Mouse (Mus musculus) macrophage (primary cell): ENCODE results near the gene Ypel3. TPM values are rescaled to one million over a fixed set of nuclear protein-coding genes. Genes with fewer than 3 reads are reported as not detected.
A peak's percentile ranks its signal among the peaks of the same experiment; 100 is the strongest.

ENCODE experiments used
- H3K27ac ChIP-seq: fragments of 350-480 bp; formaldehyde crosslinking; 2 replicates; pipeline ENCODE4 v1.9.0; 2021
- H3K36me3 ChIP-seq: fragments of 350-480 bp; formaldehyde crosslinking; 2 replicates; pipeline ENCODE4 v1.9.0; 2021; ENCODE audit errors: inconsistent target
- H3K4me3 ChIP-seq: fragments of 350-480 bp; formaldehyde crosslinking; 2 replicates; pipeline ENCODE4 v1.9.0; 2021; ENCODE audit errors: inconsistent target
- H3K79me2 ChIP-seq: fragments of 350-480 bp; formaldehyde crosslinking; 2 replicates; pipeline ENCODE4 v1.9.0; 2021; ENCODE audit errors: inconsistent target
- whole genome bisulfite sequencing: methylation state at CpG from one replicate; pipeline ENCODE4 v1.1.7; 2026; ENCODE audit warnings: inconsistent platforms; ENCODE audit not compliant: missing documents; 5-methylcytosine and 5-hydroxymethylcytosine counted together
- polyA plus RNA-seq: library from polyadenylated mRNA; stranded (reverse); fragments of 250-400 nt; gene quantifications from 3 replicates; pipeline ENCODE4 v1.2.4, GENCODE M21; 2018; ENCODE audit warnings: inconsistent platforms

Ypel3 gene
- polyA plus RNA-seq, 1 experiment from 2014 or later: 90.3 TPM

- WGBS: 87% methylated on average over 6 of the region's 6 CpGs
- Histone ChIP-seq H3K27ac (peak overlapping the region; percentile 31), H3K36me3 (no peaks in the 10 kb centered on the region), H3K79me2 (peaks cover 7% of the 10 kb centered on the region), H3K4me3 (no peak overlapping the region)
These were observed 26.4 kb downstream of the Ypel3 start for GRCm38 (mm10) chr7:126803181-126803580.

DNA sequence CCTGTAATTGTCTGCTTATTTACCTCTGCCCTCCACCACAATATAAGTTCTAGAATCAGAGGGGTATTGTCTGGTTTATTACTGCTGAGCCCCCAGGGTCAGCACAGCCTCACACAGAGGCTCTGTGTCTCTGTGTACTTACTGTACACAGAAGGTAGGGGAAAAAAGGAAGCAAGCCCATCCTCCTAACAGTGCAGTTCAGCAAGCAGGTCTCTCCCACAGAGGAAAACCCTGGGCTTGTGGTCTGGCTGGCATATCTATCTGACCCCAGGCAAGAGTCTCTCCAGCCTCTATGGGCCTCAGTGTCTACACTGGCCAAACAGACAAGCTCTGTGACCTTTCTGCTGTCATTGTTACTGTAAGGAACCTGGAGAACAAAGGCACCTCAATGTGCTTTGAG is 27.0 kb downstream of the Ypel3 start:
- Histone ChIP-seq H3K36me3 (no peaks in the 10 kb centered on the region), H3K27ac (0 out of 2 replicates have a peak overlapping the region, but pooled peaks have one; percentile 31), H3K79me2 (peaks cover under 1% of the 10 kb centered on the region; the same call in 1 of the 2 replicates), H3K4me3 (no peak overlapping the region)

DNA sequence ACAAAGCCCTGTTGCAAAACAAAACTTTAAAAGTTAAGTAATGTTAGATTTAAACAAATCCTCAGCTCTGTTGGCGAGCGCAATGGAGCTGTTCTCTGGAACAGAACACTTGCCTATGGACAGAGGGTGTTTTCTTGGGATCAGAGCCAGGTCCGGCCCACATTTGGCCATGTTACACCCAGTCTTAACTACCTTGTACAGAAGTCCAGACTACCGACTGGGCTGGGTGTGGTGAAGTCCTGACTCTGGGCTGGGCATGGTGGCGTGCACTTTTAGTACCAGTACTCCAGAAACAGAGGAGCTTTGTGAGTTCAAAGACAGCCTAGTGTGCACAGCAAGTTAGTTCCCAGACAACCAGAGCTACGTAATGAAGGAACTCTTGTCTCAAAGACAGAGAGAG is 30.2 kb downstream of the Ypel3 start:
- H3K27ac ChIP-seq: no peak overlapping the region
- no peaks in the 10 kb centered on the region for H3K79me2 ChIP-seq
- 97% methylated on average over 6 of the region's 6 CpGs for WGBS
- no peak overlapping the region for H3K4me3 ChIP-seq
- no peaks in the 10 kb centered on the region for H3K36me3 ChIP-seq

DNA sequence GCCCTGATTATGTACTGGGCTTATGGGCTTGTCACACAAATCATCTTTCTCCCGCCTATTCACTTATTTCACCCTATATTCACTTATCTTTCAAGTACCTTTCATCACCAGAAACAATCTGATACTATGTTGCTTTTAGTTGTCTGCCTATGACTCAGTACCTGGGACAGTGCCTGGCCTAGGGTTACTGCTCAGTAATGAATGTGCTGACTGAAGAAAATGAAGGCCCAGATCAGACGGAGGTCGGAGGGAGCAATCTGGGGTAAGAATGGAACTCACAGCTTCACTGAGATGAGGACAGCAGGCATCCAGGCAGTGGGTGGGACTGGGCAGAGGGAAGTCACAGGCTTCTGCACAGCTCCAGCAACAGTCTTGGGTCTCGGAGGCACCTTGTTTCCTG is 30.6 kb downstream of the Ypel3 start:
- 77% methylated on average over 3 of the region's 4 CpGs for WGBS
- H3K36me3 ChIP-seq: no peaks in the 10 kb centered on the region
- H3K27ac ChIP-seq: no peak overlapping the region
- no peak overlapping the region for H3K4me3 ChIP-seq
- no peaks in the 10 kb centered on the region for H3K79me2 ChIP-seq

DNA sequence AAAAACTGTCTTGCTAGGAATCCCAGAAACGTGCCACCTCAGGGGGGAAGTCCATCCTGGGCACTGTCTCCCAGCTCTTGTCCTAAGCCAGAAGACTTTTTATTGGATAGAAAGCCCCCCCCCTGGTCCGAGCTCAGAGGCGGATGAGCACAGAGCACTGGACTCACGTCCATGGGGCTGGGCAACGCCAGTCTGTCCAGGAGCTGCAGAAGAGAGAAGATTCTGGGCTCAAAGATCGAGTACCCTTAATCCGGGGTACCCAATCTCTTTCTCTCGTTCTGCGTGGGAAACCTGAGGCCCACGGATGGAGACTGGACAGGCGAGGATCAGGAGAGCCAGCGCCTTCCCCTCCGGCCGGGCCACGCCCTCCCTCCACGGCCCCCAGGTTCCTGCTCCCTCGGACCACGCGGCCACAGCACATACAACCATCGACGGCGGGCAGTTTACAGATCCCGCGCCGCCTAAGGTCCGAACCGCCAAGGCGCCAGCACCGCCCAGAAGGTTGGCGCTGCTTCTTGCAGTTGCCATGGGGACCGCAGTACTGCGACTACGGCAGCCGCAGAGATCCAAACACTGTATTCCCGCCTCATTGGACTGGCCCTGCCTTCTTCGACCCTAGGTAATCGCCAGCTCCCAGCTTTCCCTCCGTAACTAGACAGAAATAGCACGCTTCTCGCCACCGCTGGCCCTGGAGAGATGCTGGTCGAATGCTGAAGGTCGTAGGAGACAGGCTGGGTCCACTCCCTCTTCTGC is 32.1 kb downstream of the Ypel3 start:
- Histone ChIP-seq H3K27ac (peak overlapping the region; percentile 42), H3K79me2 (no peaks in the 10 kb centered on the region), H3K4me3 (peak overlapping the region; percentile 41), H3K36me3 (no peaks in the 10 kb centered on the region)
- 3% methylated on average over 43 of the region's 43 CpGs for WGBS

GRCm38 (mm10) chr7:126809723-126810369 is 33.1 kb downstream of the Ypel3 start:
- H3K4me3 ChIP-seq: no peak overlapping the region
- H3K79me2 ChIP-seq: no peaks in the 10 kb centered on the region
- WGBS: 79% methylated on average over 5 of the region's 5 CpGs
- peak overlapping the region; percentile 41; the same call in 1 of the 2 replicates for H3K27ac ChIP-seq
- no peaks in the 10 kb centered on the region for H3K36me3 ChIP-seq

DNA sequence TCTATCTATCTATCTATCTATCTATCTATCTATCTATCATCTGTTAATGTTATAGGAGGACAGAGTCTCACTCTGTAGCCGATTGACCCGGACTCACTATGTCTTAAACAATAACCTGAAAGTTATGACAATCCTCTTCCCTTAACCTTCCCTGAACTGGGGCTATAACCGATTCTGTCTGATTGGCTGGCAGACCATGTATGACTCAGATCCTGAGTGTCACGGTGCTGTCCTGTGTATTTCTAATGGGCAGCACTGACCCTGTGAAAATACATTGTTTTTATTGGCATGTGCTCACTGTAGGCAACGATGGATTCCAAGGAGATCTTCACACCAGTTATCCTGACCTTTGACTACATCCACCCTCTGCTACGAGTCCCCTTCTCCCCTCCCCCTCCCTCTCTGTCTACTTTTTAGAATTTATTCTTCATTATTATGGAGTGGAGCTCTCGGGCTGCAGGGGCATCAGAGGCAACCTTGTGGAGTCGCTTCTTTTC is 39.0 kb downstream of the Ypel3 start:
- Histone ChIP-seq H3K27ac (no peak overlapping the region), H3K79me2 (no peaks in the 10 kb centered on the region), H3K4me3 (no peak overlapping the region), H3K36me3 (no peaks in the 10 kb centered on the region)
- 71% methylated on average over 8 of the region's 8 CpGs for WGBS

GRCm38 (mm10) chr7:126816494-126816893 is 39.7 kb downstream of the Ypel3 start:
- no peak overlapping the region for H3K4me3 ChIP-seq
- WGBS: 79% methylated on average over 8 of the region's 8 CpGs
- H3K79me2 ChIP-seq: no peaks in the 10 kb centered on the region

DNA sequence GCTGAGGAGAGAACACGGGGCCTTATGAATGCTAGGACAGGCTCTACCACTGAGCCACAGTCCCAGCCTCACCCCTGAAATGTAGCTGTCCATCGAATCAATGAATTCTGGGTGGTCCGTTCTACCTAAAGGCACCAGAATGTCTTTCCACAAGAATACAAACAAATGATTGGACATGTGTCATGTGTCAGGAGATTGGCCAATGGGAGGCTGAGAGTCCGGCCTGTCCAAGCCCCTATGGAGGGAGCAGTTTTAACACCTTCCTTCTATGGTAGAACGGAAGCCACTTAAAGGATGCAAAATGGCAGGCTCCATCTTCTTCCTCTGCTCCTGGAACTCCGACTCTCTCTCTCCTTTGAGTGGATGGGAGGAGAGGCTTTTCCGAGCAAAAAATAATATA is 40.8 kb downstream of the Ypel3 start:
- H3K36me3 ChIP-seq: no peaks in the 10 kb centered on the region
- H3K79me2 ChIP-seq: no peaks in the 10 kb centered on the region
- H3K27ac ChIP-seq: no peak overlapping the region
- WGBS: 91% methylated on average over 7 of the region's 7 CpGs
- no peak overlapping the region for H3K4me3 ChIP-seq

More at GRCm38 (mm10) chr7:126816494-126816893, 39.7 kb downstream of the Ypel3 start:
- Histone ChIP-seq H3K27ac (no peak overlapping the region), H3K36me3 (no peaks in the 10 kb centered on the region)

- Histone ChIP-seq H3K36me3 (no peaks in the 10 kb centered on the region), H3K79me2 (no peaks in the 10 kb centered on the region), H3K27ac (no peak overlapping the region), H3K4me3 (no peak overlapping the region)
- WGBS: 44% methylated on average over 1 of the region's 1 CpGs
These were observed 42.1 kb downstream of the Ypel3 start for GRCm38 (mm10) chr7:126818818-126819217.

DNA sequence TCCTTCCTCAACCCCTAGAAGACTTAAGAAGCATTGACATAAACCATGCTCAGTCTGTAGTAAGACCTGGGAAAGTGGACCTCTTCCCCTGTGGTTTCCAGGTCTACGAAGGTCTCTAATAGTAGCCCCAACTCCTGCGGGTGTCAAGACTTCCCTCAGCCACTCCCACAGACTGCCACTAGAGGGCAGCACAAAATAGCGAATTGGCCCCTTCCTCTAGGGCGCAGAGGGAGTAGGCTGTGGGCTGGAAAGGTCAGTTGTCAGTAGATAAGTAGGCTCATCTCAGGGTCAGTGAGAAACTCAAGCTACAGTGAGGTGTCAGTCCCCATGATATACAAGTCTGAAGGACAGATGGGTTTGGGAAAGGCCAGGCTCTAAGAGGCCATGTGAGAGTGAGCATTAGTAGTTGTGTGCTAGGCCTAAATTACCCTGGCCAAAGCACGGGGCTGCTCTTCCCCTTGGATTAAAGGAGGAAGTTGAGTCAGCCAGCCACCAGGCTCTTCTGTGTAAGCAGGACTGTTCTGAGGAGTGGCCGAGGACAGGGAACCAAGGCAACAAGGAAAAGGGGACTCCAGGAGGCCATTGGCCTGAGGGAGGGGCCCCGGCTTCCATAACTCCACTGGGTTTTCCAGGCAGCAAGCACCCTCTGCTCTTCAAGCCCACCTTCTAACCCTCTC is 45.2 kb downstream of the Ypel3 start:
- Histone ChIP-seq H3K27ac (peak overlapping the region; percentile 64), H3K79me2 (no peaks in the 10 kb centered on the region), H3K36me3 (no peaks in the 10 kb centered on the region), H3K4me3 (no peak overlapping the region)
- WGBS: 16% methylated on average over 7 of the region's 7 CpGs

- Histone ChIP-seq H3K4me3 (no peak overlapping the region), H3K79me2 (no peaks in the 10 kb centered on the region), H3K27ac (peak overlapping the region; percentile 64), H3K36me3 (no peaks in the 10 kb centered on the region)
- WGBS: 82% methylated on average over 6 of the region's 9 CpGs
These were observed 46.0 kb downstream of the Ypel3 start for GRCm38 (mm10) chr7:126822741-126823140.

DNA sequence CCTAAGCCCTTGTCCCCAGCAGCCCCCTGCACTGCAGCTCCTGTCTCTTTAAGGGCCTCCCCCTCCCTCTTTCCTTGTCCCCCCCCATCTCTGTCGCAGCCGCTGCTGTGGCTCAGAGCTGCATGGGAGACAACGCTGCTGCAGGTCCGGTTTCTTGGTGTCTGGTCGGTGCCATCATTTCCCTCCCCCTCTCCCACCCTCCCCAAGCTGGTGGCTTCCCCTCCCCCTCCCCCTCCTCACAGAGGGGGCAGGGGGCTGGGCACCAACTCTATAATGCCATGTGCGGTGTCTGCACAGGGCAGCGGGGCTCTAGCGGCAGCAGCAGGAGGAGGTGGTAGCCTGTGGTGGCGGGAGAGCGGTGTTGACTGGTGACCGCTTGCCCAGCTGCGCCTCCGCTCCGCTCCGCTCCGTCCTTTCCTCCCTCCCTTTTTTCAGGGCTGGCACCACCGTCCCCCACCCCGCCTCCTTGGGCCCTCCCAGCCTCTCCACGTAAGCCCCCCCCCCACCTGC is 46.5 kb downstream of the Ypel3 start:
- 6% methylated on average over 14 of the region's 19 CpGs for WGBS
- Histone ChIP-seq H3K4me3 (no peak overlapping the region), H3K27ac (no peak overlapping the region)

DNA sequence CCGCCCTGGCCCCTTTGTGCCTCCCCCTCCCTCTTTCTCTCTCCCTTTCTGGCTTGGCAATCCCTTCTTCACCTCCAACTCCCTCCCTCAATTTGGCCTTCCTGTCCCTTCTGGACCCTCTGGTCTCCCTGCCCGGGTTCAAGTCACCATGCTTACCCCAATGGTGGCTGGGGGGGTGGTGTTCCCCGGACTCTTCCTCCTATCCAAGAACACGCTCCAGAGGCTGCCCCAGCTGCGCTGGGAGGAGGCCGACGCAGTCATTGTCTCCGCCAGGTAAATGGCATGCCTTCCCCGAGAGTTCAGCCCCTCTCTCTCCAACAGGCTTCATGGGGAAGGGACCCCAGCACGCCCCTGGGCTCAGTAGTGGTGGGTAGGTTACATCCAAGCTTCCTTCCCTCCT is 47.2 kb downstream of the Ypel3 start:
- no peaks in the 10 kb centered on the region for H3K79me2 ChIP-seq
- no peak overlapping the region for H3K4me3 ChIP-seq
- H3K27ac ChIP-seq: no peak overlapping the region
- WGBS: 41% methylated on average over 9 of the region's 10 CpGs
- no peaks in the 10 kb centered on the region for H3K36me3 ChIP-seq

More for the DNA sequence above, 46.5 kb downstream of the Ypel3 start:
- H3K79me2 ChIP-seq: no peaks in the 10 kb centered on the region
- no peaks in the 10 kb centered on the region for H3K36me3 ChIP-seq

GRCm38 (mm10) chr7:126825403-126825802 is 48.6 kb downstream of the Ypel3 start:
- no peaks in the 10 kb centered on the region for H3K79me2 ChIP-seq
- H3K36me3 ChIP-seq: no peaks in the 10 kb centered on the region
- whole genome bisulfite sequencing: 24% methylated on average over 7 of the region's 8 CpGs
- H3K27ac ChIP-seq: no peak overlapping the region
- H3K4me3 ChIP-seq: no peak overlapping the region
